Mouse (Mus musculus): ENCODE results near the gene Kcnj16. TPM values are rescaled to one million over a fixed set of nuclear protein-coding genes. Genes with fewer than 3 reads are reported as not detected.

Gene Kcnj16
- not detected in 2 replicates for polyA plus RNA-seq (2014; fragmentation: Nextera tagmentation; extraction: Ambion mirVana)

- Histone ChIP-seq H3K4me2 (replicated peaks; ENCODE audit: low read depth, low read length) (no peak within 1 kb of the TSS), H3K4me1 (ENCODE audit: control insufficient read depth, insufficient read depth, low read length) (no peaks in the 10 kb centered on the region), H3K4me3 (ENCODE audit: low read depth, low read length) (no peak within 1 kb of the TSS), H3K9ac (replicated peaks; ENCODE audit: low read depth, low read length) (no peak within 1 kb of the TSS), H3K27me3 (ENCODE audit: control insufficient read depth, insufficient read depth, low read length) (no peaks in the 10 kb centered on the region), H3K36me3 (ENCODE audit: control insufficient read depth, insufficient read depth, low read length) (no peaks in the 10 kb centered on the region), H3K27ac (ENCODE audit: low read length) (no peak within 1 kb of the TSS), H3K9me3 (ENCODE audit: control insufficient read depth, low read depth, low read length) (no peaks in the 10 kb centered on the region)
- WGBS, result 79% methylated on average over 4 of the region's 4 CpGs
- no peak for ATAC-seq (ENCODE audit: insufficient number of reproducible peaks, insufficient read depth, low FRiP score, low read depth)
Observed at GRCm38 (mm10) chr11:110967762-110968135, at the start of gene Kcnj16. Gene Kcnj16, plus strand, starts transcription at chr11:110968033.

DNA sequence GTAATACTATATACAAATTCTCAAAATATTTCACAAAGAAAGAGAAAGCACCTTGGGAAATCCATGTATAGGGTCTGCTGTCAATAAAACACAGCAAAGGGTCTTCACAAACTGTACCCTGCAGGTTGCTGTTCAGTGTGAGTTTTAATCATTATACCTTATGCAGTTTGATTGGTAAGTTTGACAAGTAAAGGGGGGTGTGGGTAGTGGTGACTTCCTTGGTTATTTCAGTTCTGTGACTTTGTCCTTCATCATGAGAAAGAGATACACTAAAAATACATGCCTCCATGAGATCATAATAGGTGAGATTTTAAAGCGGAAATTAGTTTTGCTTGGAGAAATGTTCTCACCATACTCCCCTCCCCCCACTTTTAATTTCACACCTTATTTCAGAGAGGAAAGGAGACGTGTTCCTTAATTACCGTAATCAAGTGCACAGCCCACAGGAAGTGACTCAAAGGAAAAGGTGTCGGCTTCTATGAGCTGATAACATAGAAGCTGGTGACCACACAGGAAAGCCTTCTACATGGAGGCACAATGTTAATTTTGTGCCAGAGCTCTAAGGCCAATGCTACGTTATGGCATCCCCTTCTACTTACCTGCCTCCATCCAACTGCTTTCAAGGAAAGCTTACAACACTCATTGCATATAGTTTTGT lies 48.9 kb upstream of the Kcnj16 start:
- H3K4me1 ChIP-seq (ENCODE audit: control insufficient read depth, insufficient read depth, low read length), result no peaks in the 10 kb centered on the region
- no peak for ATAC-seq (ENCODE audit: insufficient number of reproducible peaks, insufficient read depth, low FRiP score, low read depth)
- no peak overlapping the region for H3K27ac ChIP-seq (ENCODE audit: low read length)
- no peaks in the 10 kb centered on the region for H3K9me3 ChIP-seq (ENCODE audit: control insufficient read depth, low read depth, low read length)
- H3K4me2 ChIP-seq (replicated peaks; ENCODE audit: low read depth, low read length), result no peak overlapping the region
- no peak overlapping the region for H3K9ac ChIP-seq (replicated peaks; ENCODE audit: low read depth, low read length)
- 79% methylated on average over 5 of the region's 5 CpGs for WGBS
- H3K4me3 ChIP-seq (ENCODE audit: low read depth, low read length), result no peak overlapping the region
- H3K27me3 ChIP-seq (ENCODE audit: control insufficient read depth, insufficient read depth, low read length), result no peaks in the 10 kb centered on the region
- no peaks in the 10 kb centered on the region for H3K36me3 ChIP-seq (ENCODE audit: control insufficient read depth, insufficient read depth, low read length)

- no peak for ATAC-seq (ENCODE audit: insufficient number of reproducible peaks, insufficient read depth, low FRiP score, low read depth)
- H3K27me3 ChIP-seq (ENCODE audit: control insufficient read depth, insufficient read depth, low read length), result no peaks in the 10 kb centered on the region
- H3K4me2 ChIP-seq (replicated peaks; ENCODE audit: low read depth, low read length), result no peak overlapping the region
- 53% methylated on average over 3 of the region's 3 CpGs for WGBS
- no peaks in the 10 kb centered on the region for H3K9me3 ChIP-seq (ENCODE audit: control insufficient read depth, low read depth, low read length)
- H3K27ac ChIP-seq (ENCODE audit: low read length), result no peak overlapping the region
- no peak overlapping the region for H3K4me3 ChIP-seq (ENCODE audit: low read depth, low read length)
- H3K4me1 ChIP-seq (ENCODE audit: control insufficient read depth, insufficient read depth, low read length), result no peaks in the 10 kb centered on the region
- H3K36me3 ChIP-seq (ENCODE audit: control insufficient read depth, insufficient read depth, low read length), result no peaks in the 10 kb centered on the region
- H3K9ac ChIP-seq (replicated peaks; ENCODE audit: low read depth, low read length), result no peak overlapping the region
Observed at GRCm38 (mm10) chr11:110935699-110936098, 32.1 kb upstream of the Kcnj16 start.

DNA sequence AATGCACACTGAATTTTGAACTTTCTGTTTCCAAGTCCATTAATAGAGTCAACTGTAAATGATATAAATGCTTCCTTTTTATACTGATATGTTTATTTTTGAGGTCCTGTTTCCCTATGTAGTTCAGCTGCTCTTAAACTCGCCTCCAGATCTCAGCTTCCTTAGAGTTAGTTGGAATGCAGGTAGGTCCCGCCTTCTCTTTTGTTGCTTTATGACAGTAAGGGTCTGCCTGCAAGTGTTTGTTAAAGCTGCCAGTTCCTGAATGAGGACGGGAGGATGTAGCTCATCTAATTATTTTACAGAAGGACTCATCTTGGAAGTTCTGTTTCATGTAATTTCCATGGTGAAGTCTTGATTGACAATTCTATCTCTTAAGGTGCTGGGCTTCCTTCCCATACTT lies 25.6 kb upstream of the Kcnj16 start:
- H3K9me3 ChIP-seq (ENCODE audit: control insufficient read depth, low read depth, low read length), result no peaks in the 10 kb centered on the region
- H3K4me3 ChIP-seq (ENCODE audit: low read depth, low read length), result no peak overlapping the region
- no peak overlapping the region for H3K9ac ChIP-seq (replicated peaks; ENCODE audit: low read depth, low read length)
- H3K36me3 ChIP-seq (ENCODE audit: control insufficient read depth, insufficient read depth, low read length), result no peaks in the 10 kb centered on the region
- no peak for ATAC-seq (ENCODE audit: insufficient number of reproducible peaks, insufficient read depth, low FRiP score, low read depth)
- H3K27me3 ChIP-seq (ENCODE audit: control insufficient read depth, insufficient read depth, low read length), result no peaks in the 10 kb centered on the region
- 30% methylated on average over 3 of the region's 3 CpGs for WGBS
- H3K27ac ChIP-seq (ENCODE audit: low read length), result no peak overlapping the region
- no peak overlapping the region for H3K4me2 ChIP-seq (replicated peaks; ENCODE audit: low read depth, low read length)
- H3K4me1 ChIP-seq (ENCODE audit: control insufficient read depth, insufficient read depth, low read length), result no peaks in the 10 kb centered on the region

DNA sequence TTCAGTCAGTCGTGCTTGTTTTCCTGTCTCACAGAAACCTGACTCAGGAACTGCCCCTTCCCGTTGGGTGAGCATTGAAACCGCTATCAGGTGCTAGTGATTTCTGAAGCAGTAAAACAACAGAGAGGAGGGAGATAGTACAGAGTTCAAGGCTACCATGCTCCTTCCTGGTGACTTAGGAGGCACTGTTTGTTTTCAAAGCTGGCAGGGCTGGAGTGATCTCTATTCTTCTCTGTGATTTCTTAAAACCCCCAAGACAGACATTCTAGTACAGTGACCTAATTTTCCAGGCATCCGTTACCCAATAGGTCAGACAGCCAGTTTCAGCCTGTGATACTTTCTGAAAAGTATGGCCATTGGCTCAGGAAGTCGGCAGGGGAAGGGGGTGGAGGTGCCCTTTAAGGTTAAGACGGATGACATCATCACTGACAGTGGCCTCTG lies 25.1 kb upstream of the Kcnj16 start:
- Histone ChIP-seq H3K9ac (replicated peaks; ENCODE audit: low read depth, low read length) (no peak overlapping the region), H3K9me3 (ENCODE audit: control insufficient read depth, low read depth, low read length) (no peaks in the 10 kb centered on the region), H3K27me3 (ENCODE audit: control insufficient read depth, insufficient read depth, low read length) (no peaks in the 10 kb centered on the region), H3K4me1 (ENCODE audit: control insufficient read depth, insufficient read depth, low read length) (no peaks in the 10 kb centered on the region), H3K4me2 (replicated peaks; ENCODE audit: low read depth, low read length) (no peak overlapping the region), H3K27ac (ENCODE audit: low read length) (no peak overlapping the region), H3K36me3 (ENCODE audit: control insufficient read depth, insufficient read depth, low read length) (no peaks in the 10 kb centered on the region), H3K4me3 (ENCODE audit: low read depth, low read length) (no peak overlapping the region)
- ATAC-seq (ENCODE audit: insufficient number of reproducible peaks, insufficient read depth, low FRiP score, low read depth), result no peak
- 37% methylated on average over 6 of the region's 6 CpGs for WGBS

DNA sequence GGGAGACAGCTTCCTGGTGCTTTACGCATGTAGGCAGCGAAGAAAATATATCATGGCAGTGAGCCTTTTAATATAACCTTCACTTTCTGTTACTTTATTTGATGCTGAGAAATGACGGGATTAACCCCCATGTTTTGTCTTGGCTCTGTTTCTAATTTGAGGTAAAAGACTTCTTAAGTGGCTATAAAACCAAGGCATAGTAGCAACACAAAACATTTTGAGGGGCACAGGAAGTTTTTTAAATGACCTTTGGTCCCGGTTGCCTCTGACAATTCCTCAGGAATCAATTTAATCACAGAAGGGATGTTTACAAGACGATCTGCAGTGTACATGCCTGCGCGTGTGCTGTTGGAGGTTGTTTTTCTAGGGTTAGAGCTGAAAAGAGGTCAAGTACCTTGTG lies 11.2 kb upstream of the Kcnj16 start:
- no peaks in the 10 kb centered on the region for H3K36me3 ChIP-seq (ENCODE audit: control insufficient read depth, insufficient read depth, low read length)
- 0 out of 2 replicates have a peak, but pooled peaks cover 3% of the 10 kb centered on the region for H3K4me1 ChIP-seq (ENCODE audit: control insufficient read depth, insufficient read depth, low read length)
- no peak overlapping the region for H3K4me3 ChIP-seq (ENCODE audit: low read depth, low read length)
- no peaks in the 10 kb centered on the region for H3K9me3 ChIP-seq (ENCODE audit: control insufficient read depth, low read depth, low read length)
- H3K9ac ChIP-seq (replicated peaks; ENCODE audit: low read depth, low read length), result no peak overlapping the region
- no peak for ATAC-seq (ENCODE audit: insufficient number of reproducible peaks, insufficient read depth, low FRiP score, low read depth)
- H3K4me2 ChIP-seq (replicated peaks; ENCODE audit: low read depth, low read length), result no peak overlapping the region
- H3K27me3 ChIP-seq (ENCODE audit: control insufficient read depth, insufficient read depth, low read length), result no peaks in the 10 kb centered on the region
- WGBS, result 23% methylated on average over 7 of the region's 7 CpGs
- H3K27ac ChIP-seq (ENCODE audit: low read length), result no peak overlapping the region

DNA sequence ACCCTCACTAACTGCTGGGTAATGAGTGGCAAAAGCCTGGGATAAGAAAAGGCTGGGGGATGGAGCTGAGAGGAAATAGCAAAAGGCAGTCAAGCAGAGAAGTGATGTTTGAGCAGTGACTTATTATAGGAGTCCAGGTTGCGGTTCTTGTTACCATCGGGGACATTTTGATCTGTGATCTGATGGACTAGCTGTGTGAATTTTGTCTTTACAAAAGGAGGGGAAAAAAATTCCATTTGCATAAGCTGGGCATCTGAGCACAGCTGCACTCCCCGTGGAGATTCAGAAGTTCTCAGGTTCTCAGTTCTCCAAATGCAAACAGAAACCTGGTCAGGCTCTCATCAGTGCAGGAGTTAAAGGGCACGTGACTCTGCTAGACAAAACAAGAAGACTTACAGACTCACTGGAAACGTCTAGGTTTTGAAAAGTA lies 6.2 kb upstream of the Kcnj16 start:
- H3K4me2 ChIP-seq (replicated peaks; ENCODE audit: low read depth, low read length), result no peak overlapping the region
- no peak for ATAC-seq (ENCODE audit: insufficient number of reproducible peaks, insufficient read depth, low FRiP score, low read depth)

GRCm38 (mm10) chr11:110967019-110967761 lies 643 bp upstream of the Kcnj16 start:
- WGBS, result 75% methylated on average over 11 of the region's 11 CpGs
- H3K36me3 ChIP-seq (ENCODE audit: control insufficient read depth, insufficient read depth, low read length), result no peaks in the 10 kb centered on the region
- no peak for ATAC-seq (ENCODE audit: insufficient number of reproducible peaks, insufficient read depth, low FRiP score, low read depth)
- no peak overlapping the region for H3K4me3 ChIP-seq (ENCODE audit: low read depth, low read length)
- no peaks in the 10 kb centered on the region for H3K27me3 ChIP-seq (ENCODE audit: control insufficient read depth, insufficient read depth, low read length)
- H3K9me3 ChIP-seq (ENCODE audit: control insufficient read depth, low read depth, low read length), result no peaks in the 10 kb centered on the region
- no peak overlapping the region for H3K9ac ChIP-seq (replicated peaks; ENCODE audit: low read depth, low read length)
- H3K4me1 ChIP-seq (ENCODE audit: control insufficient read depth, insufficient read depth, low read length), result peaks cover 3% of the 10 kb centered on the region; the same call in 1 of the 2 replicates
- no peak overlapping the region for H3K27ac ChIP-seq (ENCODE audit: low read length)
- no peak overlapping the region for H3K4me2 ChIP-seq (replicated peaks; ENCODE audit: low read depth, low read length)

More for the DNA sequence above, 6.2 kb upstream of the Kcnj16 start:
- no peaks in the 10 kb centered on the region for H3K36me3 ChIP-seq (ENCODE audit: control insufficient read depth, insufficient read depth, low read length)
- peaks cover 5% of the 10 kb centered on the region; the same call in 1 of the 2 replicates for H3K4me1 ChIP-seq (ENCODE audit: control insufficient read depth, insufficient read depth, low read length)
- WGBS, result 15% methylated on average over 5 of the region's 5 CpGs
- no peaks in the 10 kb centered on the region for H3K27me3 ChIP-seq (ENCODE audit: control insufficient read depth, insufficient read depth, low read length)
- H3K27ac ChIP-seq (ENCODE audit: low read length), result peak overlapping the region; percentile 21; the same call in 1 of the 2 replicates
- H3K9ac ChIP-seq (replicated peaks; ENCODE audit: low read depth, low read length), result no peak overlapping the region
- no peaks in the 10 kb centered on the region for H3K9me3 ChIP-seq (ENCODE audit: control insufficient read depth, low read depth, low read length)
- H3K4me3 ChIP-seq (ENCODE audit: low read depth, low read length), result no peak overlapping the region

Data from stomach, embryonic 14.5 days (tissue).